Mouse (Mus musculus): Measurements from ENCODE around the gene Aco2. TPM values are rescaled to one million over a fixed set of nuclear protein-coding genes. Genes with fewer than 3 reads are reported as not detected.

Aco2 gene
- polyA plus RNA-seq, 1 experiment from 2014 or later: 156 TPM

DNA sequence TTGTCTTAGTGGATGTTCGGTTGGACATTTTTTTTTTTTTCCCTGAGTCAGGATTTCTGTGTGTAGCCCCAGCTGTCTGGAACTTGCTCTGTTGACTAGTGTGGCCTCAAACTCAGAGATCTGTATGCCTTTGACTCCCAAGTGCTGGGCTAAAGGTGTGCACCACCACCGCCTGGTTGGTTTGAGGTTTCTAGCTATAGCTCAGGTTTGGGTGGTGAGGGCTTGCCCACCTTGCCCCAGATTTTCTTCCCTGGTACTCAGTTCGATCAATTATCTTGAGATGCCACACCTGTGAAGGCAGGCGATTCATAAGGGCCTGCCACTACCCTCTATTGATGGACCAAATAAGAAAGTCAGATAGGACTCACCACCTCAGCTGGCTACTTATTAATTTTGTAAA lies 24.9 kb upstream of the Aco2 start:
- H3K9ac ChIP-seq: no peak overlapping the region
- no peak overlapping the region for H3K27ac ChIP-seq
- peaks cover 56% of the 10 kb centered on the region for H3K36me3 ChIP-seq
- WGBS: 90% methylated on average over 4 of the region's 4 CpGs
- ATAC-seq (ENCODE audit: low FRiP score, low read depth): no peak
- H3K4me1 ChIP-seq: 0 out of 2 replicates have a peak, but pooled peaks cover 2% of the 10 kb centered on the region
- H3K9me3 ChIP-seq: no peaks in the 10 kb centered on the region
- H3K27me3 ChIP-seq: no peaks in the 10 kb centered on the region
- no peak overlapping the region for H3K4me3 ChIP-seq
- no peak overlapping the region for H3K4me2 ChIP-seq (replicated peaks)

DNA sequence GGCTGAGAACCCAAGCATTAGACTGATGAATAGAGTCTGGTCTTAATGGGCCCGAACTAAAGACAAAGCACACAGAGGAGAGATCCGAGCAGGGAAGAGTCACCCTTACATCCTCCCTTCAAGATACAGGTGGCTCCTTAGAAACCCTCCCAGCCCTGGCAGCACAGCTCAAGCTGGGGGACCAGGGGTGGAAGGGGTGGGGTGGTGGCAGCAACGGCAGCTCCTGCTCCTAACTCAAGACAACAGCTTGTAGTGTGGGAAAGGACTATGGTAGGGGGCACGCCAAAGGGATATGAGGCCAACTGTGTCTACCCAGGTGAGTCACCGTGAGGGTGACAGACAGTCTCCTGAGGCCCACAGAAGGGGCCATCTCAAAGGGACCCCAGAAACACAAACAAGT lies 24.2 kb upstream of the Aco2 start:
- 89% methylated on average over 5 of the region's 5 CpGs for WGBS
- 0 out of 2 replicates have a peak, but pooled peaks cover 2% of the 10 kb centered on the region for H3K4me1 ChIP-seq
- H3K4me3 ChIP-seq: no peak overlapping the region
- no peaks in the 10 kb centered on the region for H3K9me3 ChIP-seq
- H3K27me3 ChIP-seq: no peaks in the 10 kb centered on the region
- H3K27ac ChIP-seq: no peak overlapping the region
- H3K4me2 ChIP-seq (replicated peaks): no peak overlapping the region
- H3K36me3 ChIP-seq: peaks cover 63% of the 10 kb centered on the region
- ATAC-seq (ENCODE audit: low FRiP score, low read depth): no peak
- no peak overlapping the region for H3K9ac ChIP-seq

DNA sequence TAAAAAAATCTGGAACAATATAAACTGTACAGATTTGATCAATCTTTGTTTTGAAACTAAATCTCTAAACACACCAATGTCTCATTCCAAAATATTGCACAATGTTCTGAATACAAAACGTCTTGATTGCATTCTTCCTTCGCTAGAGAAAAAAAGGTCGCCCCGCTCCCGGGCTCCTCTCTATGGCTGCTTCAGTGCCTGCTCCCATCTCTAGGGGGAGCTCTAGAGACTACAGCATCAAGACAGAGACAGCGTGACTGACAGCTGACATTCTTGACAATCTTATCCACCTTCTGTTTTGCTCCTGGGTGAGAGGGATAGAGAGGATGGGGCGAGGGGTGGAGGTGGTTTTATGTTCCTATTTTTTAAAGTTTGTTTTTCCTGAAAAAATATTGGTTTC lies 23.8 kb upstream of the Aco2 start:
- Histone ChIP-seq H3K27ac (no peak overlapping the region), H3K4me2 (replicated peaks) (no peak overlapping the region), H3K4me3 (no peak overlapping the region), H3K36me3 (peaks cover 67% of the 10 kb centered on the region), H3K9ac (no peak overlapping the region), H3K9me3 (no peaks in the 10 kb centered on the region), H3K4me1 (0 out of 2 replicates have a peak, but pooled peaks cover 2% of the 10 kb centered on the region), H3K27me3 (no peaks in the 10 kb centered on the region)
- WGBS: 58% methylated on average over 7 of the region's 7 CpGs
- ATAC-seq (ENCODE audit: low FRiP score, low read depth): no peak

DNA sequence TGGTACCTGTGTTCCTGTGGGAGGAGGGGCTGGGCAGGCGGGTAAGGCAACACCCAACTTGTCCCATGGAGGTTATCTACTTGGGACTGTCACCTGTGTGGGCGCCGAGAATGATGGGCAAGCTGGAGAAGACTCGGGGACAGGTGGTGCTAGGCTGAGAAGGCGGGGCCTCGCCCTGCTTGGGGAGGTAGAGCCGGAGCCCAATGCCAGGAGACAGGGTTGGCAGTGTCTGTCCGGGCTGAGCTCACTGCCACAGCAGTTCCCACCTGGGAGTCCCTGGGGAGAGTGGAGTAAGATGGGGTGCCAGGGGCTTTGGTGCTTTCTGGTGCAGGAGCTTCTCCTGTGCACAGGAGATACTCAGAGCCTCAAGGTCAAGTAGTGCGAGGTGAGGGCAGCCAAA lies 23.0 kb upstream of the Aco2 start:
- H3K36me3 ChIP-seq: peaks cover 68% of the 10 kb centered on the region
- no peak overlapping the region for H3K27ac ChIP-seq
- H3K9ac ChIP-seq: no peak overlapping the region
- H3K4me1 ChIP-seq: 0 out of 2 replicates have a peak, but pooled peaks cover 2% of the 10 kb centered on the region
- 88% methylated on average over 9 of the region's 9 CpGs for WGBS
- no peak for ATAC-seq (ENCODE audit: low FRiP score, low read depth)
- H3K27me3 ChIP-seq: no peaks in the 10 kb centered on the region
- H3K4me2 ChIP-seq (replicated peaks): no peak overlapping the region
- H3K9me3 ChIP-seq: no peaks in the 10 kb centered on the region
- no peak overlapping the region for H3K4me3 ChIP-seq

DNA sequence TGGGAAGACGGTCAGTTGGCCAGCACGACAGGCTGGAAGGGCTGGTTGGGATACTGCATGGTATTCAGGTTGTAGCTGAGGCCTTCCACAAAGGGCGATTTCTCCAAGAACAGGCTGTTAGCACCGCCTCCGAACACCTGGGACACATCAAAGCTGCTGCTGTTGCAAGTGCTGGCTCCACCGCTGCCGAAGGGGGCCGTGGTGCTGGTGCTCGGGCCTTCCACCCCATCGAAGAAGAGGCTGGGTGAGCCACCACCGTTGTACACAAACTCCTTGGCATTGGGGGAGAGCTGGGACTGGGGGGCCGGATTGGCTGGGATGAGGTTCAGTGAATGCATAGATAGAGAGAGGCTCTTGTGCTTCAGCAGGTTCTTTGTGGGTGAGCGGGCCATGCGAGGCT lies 21.4 kb upstream of the Aco2 start:
- peaks cover 74% of the 10 kb centered on the region for H3K36me3 ChIP-seq
- WGBS: 68% methylated on average over 14 of the region's 14 CpGs

DNA sequence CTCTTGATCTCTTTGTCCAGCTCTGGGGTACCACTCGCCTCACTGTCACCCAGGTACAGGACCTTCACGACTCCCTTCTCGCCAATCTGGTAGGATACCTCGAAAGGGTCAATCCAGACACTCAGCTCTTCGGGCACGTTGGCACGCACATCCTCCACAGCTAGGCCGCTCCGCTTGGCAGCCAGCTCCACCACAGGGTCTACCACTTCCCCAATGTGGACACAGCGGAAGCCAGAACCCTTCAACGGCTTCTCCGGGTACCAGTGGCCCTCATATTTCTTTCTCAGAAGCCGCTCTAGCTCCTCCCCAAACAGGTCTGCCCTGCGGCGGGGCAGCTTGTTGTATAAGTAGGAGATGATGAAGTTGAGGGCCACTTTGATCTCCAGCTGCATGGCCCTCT lies 20.7 kb upstream of the Aco2 start:
- Histone ChIP-seq H3K27ac (no peak overlapping the region), H3K27me3 (no peaks in the 10 kb centered on the region), H3K9ac (no peak overlapping the region), H3K4me1 (peaks cover 15% of the 10 kb centered on the region), H3K4me3 (no peak overlapping the region), H3K36me3 (peaks cover 71% of the 10 kb centered on the region), H3K4me2 (replicated peaks) (no peak overlapping the region), H3K9me3 (no peaks in the 10 kb centered on the region)
- 94% methylated on average over 15 of the region's 15 CpGs for WGBS
- no peak for ATAC-seq (ENCODE audit: low FRiP score, low read depth)

More for the DNA sequence above, 21.4 kb upstream of the Aco2 start:
- Histone ChIP-seq H3K9ac (0 out of 2 replicates have a peak overlapping the region, but pooled peaks have one; percentile 39), H3K27ac (no peak overlapping the region), H3K4me1 (peaks cover 12% of the 10 kb centered on the region), H3K9me3 (no peaks in the 10 kb centered on the region), H3K4me3 (no peak overlapping the region), H3K4me2 (replicated peaks) (no peak overlapping the region), H3K27me3 (no peaks in the 10 kb centered on the region)
- no peak for ATAC-seq (ENCODE audit: low FRiP score, low read depth)

DNA sequence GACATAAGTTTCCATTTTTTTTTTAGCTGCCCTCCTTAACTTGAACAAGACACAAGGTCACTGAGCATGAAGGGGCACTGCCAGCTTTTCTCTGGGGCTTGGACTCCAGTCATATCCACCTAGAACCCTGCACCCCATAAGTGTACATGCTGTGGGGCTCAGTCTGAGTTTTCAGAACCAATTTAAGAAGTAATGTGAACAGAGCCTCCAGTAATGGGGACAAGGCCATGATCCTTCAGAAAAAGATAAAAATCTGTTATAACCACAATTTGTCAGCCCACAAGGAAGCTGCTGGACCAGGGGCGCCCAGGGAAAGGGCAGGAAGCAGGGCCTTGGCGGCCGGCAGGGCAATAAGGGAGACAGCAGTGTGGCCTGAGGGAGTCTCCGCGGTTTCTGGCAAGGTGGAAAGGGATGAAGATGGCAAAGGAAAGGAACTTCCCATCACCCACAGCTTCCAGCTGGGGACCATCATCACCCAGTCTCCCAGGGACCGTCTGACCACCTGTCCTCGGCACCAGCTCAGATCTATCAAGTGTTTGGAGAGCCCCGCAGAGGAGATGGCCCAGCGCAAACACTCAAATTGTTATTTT lies 19.6 kb upstream of the Aco2 start:
- H3K4me2 ChIP-seq (replicated peaks): no peak overlapping the region
- no peaks in the 10 kb centered on the region for H3K9me3 ChIP-seq
- peaks cover 15% of the 10 kb centered on the region for H3K4me1 ChIP-seq
- H3K36me3 ChIP-seq: peaks cover 62% of the 10 kb centered on the region
- ATAC-seq (ENCODE audit: low FRiP score, low read depth): no peak
- no peak overlapping the region for H3K4me3 ChIP-seq
- H3K9ac ChIP-seq: no peak overlapping the region
- H3K27ac ChIP-seq: no peak overlapping the region
- no peaks in the 10 kb centered on the region for H3K27me3 ChIP-seq
- WGBS: 91% methylated on average over 9 of the region's 9 CpGs

DNA sequence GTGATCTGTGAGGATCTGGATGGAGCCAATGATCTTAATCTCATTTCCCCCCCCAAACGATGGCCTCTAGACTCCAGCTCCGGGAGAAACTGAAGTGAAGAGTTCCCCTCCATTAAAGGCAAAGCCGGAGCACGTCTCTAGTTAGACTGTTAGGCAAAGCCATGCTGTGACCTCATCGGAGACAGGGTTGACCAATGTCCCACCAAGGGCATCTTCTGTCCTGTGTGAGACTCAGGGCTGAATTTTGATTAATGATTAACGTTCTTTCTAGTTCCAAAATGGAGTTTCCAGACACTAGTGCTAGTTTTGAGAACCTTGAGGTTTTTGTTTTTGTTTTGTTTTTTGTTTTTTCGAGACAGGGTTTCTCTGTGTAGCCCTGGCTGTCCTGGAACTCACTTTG lies 19.0 kb upstream of the Aco2 start:
- Histone ChIP-seq H3K36me3 (peaks cover 56% of the 10 kb centered on the region), H3K4me2 (replicated peaks) (no peak overlapping the region), H3K27me3 (no peaks in the 10 kb centered on the region), H3K4me1 (peaks cover 15% of the 10 kb centered on the region), H3K9ac (no peak overlapping the region), H3K27ac (no peak overlapping the region), H3K9me3 (no peaks in the 10 kb centered on the region), H3K4me3 (no peak overlapping the region)
- no peak for ATAC-seq (ENCODE audit: low FRiP score, low read depth)
- WGBS: 87% methylated on average over 7 of the region's 7 CpGs

DNA sequence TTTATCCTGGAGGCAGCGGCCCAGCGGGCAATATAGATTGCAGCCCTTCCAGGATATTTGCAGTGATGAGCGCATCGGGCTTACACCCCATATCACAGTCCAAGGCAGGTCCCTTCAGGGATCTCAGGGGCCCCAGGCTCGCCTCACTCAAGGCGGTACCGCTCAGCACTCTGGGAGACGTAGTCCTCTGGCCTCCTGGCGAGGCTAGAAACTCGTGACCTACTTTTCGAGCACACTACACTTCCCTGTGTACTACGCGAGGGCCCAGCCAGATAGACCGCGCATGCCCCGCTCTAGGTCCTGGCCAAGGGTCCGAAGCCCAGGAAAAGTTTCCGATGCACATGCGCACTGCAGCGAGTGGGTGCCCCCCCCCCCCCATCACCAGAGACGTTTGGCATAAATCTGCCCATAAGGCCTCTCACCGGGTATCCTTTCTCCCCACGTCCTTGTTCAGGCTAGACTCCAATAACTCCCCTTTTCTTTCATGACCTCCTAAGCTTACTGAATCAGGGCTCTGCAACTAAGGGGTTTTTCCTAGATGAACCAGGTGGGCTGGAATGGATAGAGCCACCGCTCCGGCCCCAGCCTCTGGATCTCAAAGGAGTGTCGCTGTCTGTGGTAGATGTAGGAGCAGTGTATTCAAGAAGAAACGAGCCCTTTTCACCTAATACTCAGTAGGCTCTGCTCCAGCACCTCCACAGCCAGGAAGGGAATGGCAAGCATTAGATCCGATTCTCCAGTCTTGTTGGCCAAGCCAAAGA lies 15.9 kb upstream of the Aco2 start:
- peaks cover 28% of the 10 kb centered on the region for H3K36me3 ChIP-seq
- WGBS: under 1% methylated on average over 28 of the region's 28 CpGs
- peaks cover 18% of the 10 kb centered on the region for H3K4me1 ChIP-seq
- peak overlapping the region; percentile 95 for H3K27ac ChIP-seq
- H3K27me3 ChIP-seq: no peaks in the 10 kb centered on the region
- H3K4me2 ChIP-seq (replicated peaks): peak overlapping the region; percentile 96
- H3K9ac ChIP-seq: peak overlapping the region; percentile 96
- peak; percentile 85 for ATAC-seq (ENCODE audit: low FRiP score, low read depth)
- peak overlapping the region; percentile 91 for H3K4me3 ChIP-seq
- no peaks in the 10 kb centered on the region for H3K9me3 ChIP-seq

DNA sequence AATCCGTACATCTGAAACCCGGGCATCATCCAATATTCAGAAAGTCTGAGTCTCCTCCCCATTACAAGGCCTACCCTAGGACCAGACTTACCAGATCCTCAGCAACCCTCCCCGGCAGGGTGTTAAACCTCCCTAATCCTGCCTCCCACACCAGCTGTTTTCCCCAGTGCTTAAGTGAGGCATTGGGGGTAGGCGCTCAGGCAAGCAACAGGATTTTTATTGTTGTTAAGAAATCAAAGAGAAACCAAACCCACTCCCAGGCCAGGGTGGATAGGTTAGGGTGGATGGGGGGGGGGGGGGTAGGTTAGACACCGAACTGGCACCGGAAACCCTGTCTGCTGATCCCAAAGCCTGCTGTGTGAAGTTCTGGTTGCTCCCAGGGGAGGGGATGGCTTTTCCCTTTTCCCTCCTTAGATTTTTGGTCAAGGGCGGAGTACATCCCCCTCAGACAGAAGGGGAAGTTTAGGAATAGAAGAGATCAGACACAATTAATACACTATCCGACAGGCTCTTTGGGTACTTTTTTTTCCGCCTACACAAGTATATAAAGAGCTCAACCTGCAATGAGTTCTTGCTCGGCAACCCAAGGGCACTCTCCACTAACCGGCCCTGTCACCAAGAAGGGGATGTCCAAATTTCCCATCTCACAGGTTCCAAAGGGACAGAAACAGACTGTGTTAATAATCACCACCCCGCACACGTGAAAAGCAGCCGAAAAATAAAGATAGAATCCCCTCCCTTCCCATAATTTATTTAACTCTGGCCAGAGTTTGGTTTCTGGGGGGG lies 15.0 kb upstream of the Aco2 start:
- H3K9ac ChIP-seq: peak overlapping the region; percentile 96
- peaks cover 18% of the 10 kb centered on the region for H3K4me1 ChIP-seq
- H3K4me2 ChIP-seq (replicated peaks): peak overlapping the region; percentile 96
- no peak for ATAC-seq (ENCODE audit: low FRiP score, low read depth)
- H3K27me3 ChIP-seq: no peaks in the 10 kb centered on the region
- H3K4me3 ChIP-seq: peak overlapping the region; percentile 91
- H3K27ac ChIP-seq: peak overlapping the region; percentile 95
- WGBS: 1% methylated on average over 14 of the region's 14 CpGs
- peaks cover 19% of the 10 kb centered on the region for H3K36me3 ChIP-seq
- no peaks in the 10 kb centered on the region for H3K9me3 ChIP-seq

DNA sequence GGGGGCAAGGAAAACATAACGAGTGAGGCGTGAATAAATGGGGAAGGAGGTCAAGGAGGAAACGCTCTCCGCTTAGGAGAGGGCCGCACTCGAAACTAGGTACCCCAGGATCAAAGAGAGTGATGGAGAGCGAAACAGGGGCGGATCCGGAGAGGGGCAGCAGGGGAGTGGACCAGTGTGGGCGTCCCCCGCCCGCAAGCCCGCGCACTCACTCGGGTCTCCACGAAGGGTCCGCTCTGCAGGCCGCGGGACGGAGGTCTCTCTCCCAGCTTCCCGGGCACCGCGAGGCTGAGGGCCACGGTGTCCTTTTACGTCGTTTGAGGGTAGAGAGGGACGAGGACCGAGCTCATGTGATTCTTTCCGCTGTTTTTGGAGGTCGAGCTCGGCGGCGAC lies 14.4 kb upstream of the Aco2 start:
- 0 out of 2 replicates have a peak, but pooled peaks have one; percentile 17 for ATAC-seq (ENCODE audit: low FRiP score, low read depth)
- no peaks in the 10 kb centered on the region for H3K9me3 ChIP-seq
- H3K4me1 ChIP-seq: peaks cover 18% of the 10 kb centered on the region
- WGBS: under 1% methylated on average over 33 of the region's 33 CpGs
- H3K9ac ChIP-seq: peak overlapping the region; percentile 96
- peak overlapping the region; percentile 91 for H3K4me3 ChIP-seq
- H3K36me3 ChIP-seq: peaks cover 13% of the 10 kb centered on the region; the same call in 1 of the 2 replicates
- peak overlapping the region; percentile 96 for H3K4me2 ChIP-seq (replicated peaks)
- H3K27ac ChIP-seq: peak overlapping the region; percentile 95
- H3K27me3 ChIP-seq: no peaks in the 10 kb centered on the region

DNA sequence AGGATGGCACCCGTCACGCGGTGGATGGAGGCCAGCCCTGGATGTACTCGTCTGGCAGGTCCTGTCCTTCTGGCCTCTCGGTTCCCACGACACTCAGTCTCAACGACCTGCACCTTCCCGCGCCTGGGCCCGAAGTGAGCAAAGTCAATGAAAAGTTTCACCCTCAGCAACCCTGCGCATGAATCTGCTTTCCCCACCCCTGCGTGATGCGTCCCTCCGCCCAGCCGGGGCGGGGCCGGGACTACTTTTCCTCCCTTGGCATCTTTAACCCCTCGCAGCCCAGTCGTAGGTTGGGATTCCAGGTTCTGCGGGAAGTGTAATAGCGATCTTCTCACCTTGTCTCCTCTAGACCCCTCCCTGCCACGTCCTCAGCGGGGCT lies 14.0 kb upstream of the Aco2 start:
- Histone ChIP-seq H3K4me2 (replicated peaks) (peak overlapping the region; percentile 96), H3K36me3 (peaks cover 9% of the 10 kb centered on the region; the same call in 1 of the 2 replicates), H3K9ac (peak overlapping the region; percentile 96), H3K9me3 (no peaks in the 10 kb centered on the region), H3K4me3 (peak overlapping the region; percentile 91), H3K4me1 (peaks cover 18% of the 10 kb centered on the region), H3K27ac (peak overlapping the region; percentile 95), H3K27me3 (no peaks in the 10 kb centered on the region)
- peak; percentile 33; the same call in 1 of the 2 replicates for ATAC-seq (ENCODE audit: low FRiP score, low read depth)
- WGBS: 0% methylated on average over 23 of the region's 23 CpGs

Data from limb, embryonic 13.5 days (tissue).